Mouse (Mus musculus): ENCODE data around the gene Hadhb. TPM values are rescaled to one million over a fixed set of nuclear protein-coding genes. Genes with fewer than 3 reads are reported as not detected.

Gene Hadhb
- total and polyA plus RNA-seq, 3 experiments: 69.5 to 118 (median 78.3) TPM

GRCm38 (mm10) chr5:30105668-30106300 is 49.3 kb upstream of the Hadhb start, which contains the start of gene 3110082J24Rik:
Gene 3110082J24Rik, minus strand, starts transcription at chr5:30106086.
- no peak for TF ChIP-seq PAX5 (IDR thresholded peaks at IDR 0.05; ENCODE audit: low read length)
- Histone ChIP-seq H3K4me2 (ENCODE audit: insufficient read depth, low read depth, poor library complexity, severe bottlenecking) (peak within 1 kb of the TSS; percentile 69), H3K4me1 (ENCODE audit: control insufficient read depth in 1 of 2, insufficient read depth in 2 of 2) (peaks cover under 1 to 4% of the 10 kb centered on the region in 2 experiments; a peak in 2 of 4 replicates), H3K9me3 (replicated peaks; ENCODE audit: low read length) (peaks cover 12% of the 10 kb centered on the region), H3K79me2 (replicated peaks; ENCODE audit: control insufficient read depth, extremely low read depth, insufficient read depth, poor library complexity, severe bottlenecking) (no peaks in the 10 kb centered on the region), H3K36me3 (replicated peaks in 1 of 2; ENCODE audit: control insufficient read depth in 1 of 2, insufficient read depth in 1 of 2, low read length in 1 of 2) (no peaks in the 10 kb centered on the region), H3K9ac (ENCODE audit: insufficient read depth, low read depth) (no peak within 1 kb of the TSS), H3K27me3 (replicated peaks) (peaks cover 4% of the 10 kb centered on the region), H3K27ac (ENCODE audit: insufficient read depth, low read depth) (no peak within 1 kb of the TSS), H3K4me3 (replicated peaks in 1 of 3; ENCODE audit: low read depth in 2 of 3, low read length in 2 of 3, poor library complexity in 1 of 3) (peak within 1 kb of the TSS in 1 of 3 experiments; percentile 50)
- no peak for DNase-seq (ENCODE audit: extremely low read depth)
- dilution Hi-C loops (cut with MboI; ENCODE audit: extremely low pct_ligation_motif_present, extremely low pct_unique_long_range_greater_than_20kb, low sequenced_read_pairs) (no loop called here), in situ Hi-C loops (cut with MboI; ENCODE audit: low pct_ligation_motif_present, low pct_unique_long_range_greater_than_20kb, low sequenced_read_pairs) (no loop called here)

- H3K79me2 ChIP-seq (replicated peaks; ENCODE audit: control insufficient read depth, extremely low read depth, insufficient read depth, poor library complexity, severe bottlenecking): no peaks in the 10 kb centered on the region
- no peak overlapping the region for H3K4me3 ChIP-seq (replicated peaks in 1 of 3; ENCODE audit: low read depth in 2 of 3, low read length in 2 of 3, poor library complexity in 1 of 3)
- no peak for TF ChIP-seq ELF1 (IDR thresholded peaks at IDR 0.05; ENCODE audit: low read depth, low read length)
- no peak for TF ChIP-seq TBP (conservative IDR thresholded peaks at IDR 0.05; ENCODE audit: low read depth, low read length)
- TF ChIP-seq ZMIZ1 (IDR thresholded peaks at IDR 0.05; ENCODE audit: low read depth, low read length): no peak
- TF ChIP-seq MAFK (IDR thresholded peaks at IDR 0.05; ENCODE audit: insufficient replicate concordance, low read length): no peak
- no peak for TF ChIP-seq MXI1 (IDR thresholded peaks at IDR 0.05; ENCODE audit: low read depth, low read length)
- TF ChIP-seq GABPA (IDR thresholded peaks at IDR 0.05; ENCODE audit: insufficient replicate concordance, low read depth, low read length): no peak
- TF ChIP-seq IRF4 (IDR thresholded peaks at IDR 0.05; ENCODE audit: low read depth, low read length): no peak
- TF ChIP-seq RCOR1 (conservative IDR thresholded peaks at IDR 0.05; ENCODE audit: low read depth, low read length): no peak
- TF ChIP-seq ZNF384 (IDR thresholded peaks at IDR 0.05; ENCODE audit: low read depth, low read length): no peak
- TF ChIP-seq ZKSCAN1 (IDR thresholded peaks at IDR 0.05; ENCODE audit: borderline replicate concordance, low read depth, low read length): no peak
- TF ChIP-seq ETS1 (conservative IDR thresholded peaks at IDR 0.05; ENCODE audit: low read depth, low read length): no peak
- no peak for TF ChIP-seq MEF2A (IDR thresholded peaks at IDR 0.05; ENCODE audit: borderline replicate concordance, low read depth, low read length)
- no peak for TF ChIP-seq ZC3H11A (IDR thresholded peaks at IDR 0.05; ENCODE audit: low read depth, low read length)
- no peak for TF ChIP-seq HCFC1 (IDR thresholded peaks at IDR 0.05; ENCODE audit: low read depth, low read length)
- TF ChIP-seq JUND (conservative IDR thresholded peaks at IDR 0.05; ENCODE audit: low read depth, low read length): no peak
- TF ChIP-seq BHLHE40 (IDR thresholded peaks at IDR 0.05; ENCODE audit: low read depth, low read length): no peak
- TF ChIP-seq RAD21 (IDR thresholded peaks at IDR 0.05; ENCODE audit: low read depth, low read length): no peak
- TF ChIP-seq E2F4 (IDR thresholded peaks at IDR 0.05; ENCODE audit: insufficient replicate concordance, low read depth, low read length): no peak
- TF ChIP-seq EP300 (IDR thresholded peaks at IDR 0.05; ENCODE audit: low read length): no peak
- H3K27ac ChIP-seq (ENCODE audit: insufficient read depth, low read depth): no peak overlapping the region
- peaks cover 4% of the 10 kb centered on the region for H3K27me3 ChIP-seq (replicated peaks)
- no peak overlapping the region for H3K9ac ChIP-seq (ENCODE audit: insufficient read depth, low read depth)
- no peak for DNase-seq (ENCODE audit: extremely low read depth)
- H3K4me2 ChIP-seq (ENCODE audit: insufficient read depth, low read depth, poor library complexity, severe bottlenecking): no peak overlapping the region
- peaks cover 5% of the 10 kb centered on the region for H3K9me3 ChIP-seq (replicated peaks; ENCODE audit: low read length)
- no peaks in the 10 kb centered on the region for H3K36me3 ChIP-seq (replicated peaks in 1 of 2; ENCODE audit: control insufficient read depth in 1 of 2, insufficient read depth in 1 of 2, low read length in 1 of 2)
- peaks cover 5 to 7% of the 10 kb centered on the region in 2 experiments; a peak in 2 of 4 replicates for H3K4me1 ChIP-seq (ENCODE audit: control insufficient read depth in 1 of 2, insufficient read depth in 2 of 2)
- in situ Hi-C loops (cut with MboI; ENCODE audit: low pct_ligation_motif_present, low pct_unique_long_range_greater_than_20kb, low sequenced_read_pairs): no loop called here
- dilution Hi-C loops (cut with MboI; ENCODE audit: extremely low pct_ligation_motif_present, extremely low pct_unique_long_range_greater_than_20kb, low sequenced_read_pairs): no loop called here
Observed at GRCm38 (mm10) chr5:30106756-30107155, 48.3 kb upstream of the Hadhb start.
